Mouse (Mus musculus) gastrocnemius, postnatal 36 days (tissue): Measurements from ENCODE around the gene Tnp2. TPM values are rescaled to one million over a fixed set of nuclear protein-coding genes. Genes with fewer than 3 reads are reported as not detected.

Experiments
- DNase-seq, 2 experiments: peaks; one replicate each; pipeline ENCODE4 v3.0.0; 2022
- intact Hi-C: fragments of 180-260 bp; cut with DNase I; formaldehyde crosslinking; loops from one replicate; pipeline ENCODE4 v1.15.1; 2025
- total RNA-seq, 2 experiments: library from RNA; stranded (reverse); gene quantifications; 2 replicates each; pipeline ENCODE4 v1.2.3; 2021

Gene Tnp2
- total RNA-seq, 2 experiments from 2014 or later = 0.52 TPM; not detected in 1

DNA sequence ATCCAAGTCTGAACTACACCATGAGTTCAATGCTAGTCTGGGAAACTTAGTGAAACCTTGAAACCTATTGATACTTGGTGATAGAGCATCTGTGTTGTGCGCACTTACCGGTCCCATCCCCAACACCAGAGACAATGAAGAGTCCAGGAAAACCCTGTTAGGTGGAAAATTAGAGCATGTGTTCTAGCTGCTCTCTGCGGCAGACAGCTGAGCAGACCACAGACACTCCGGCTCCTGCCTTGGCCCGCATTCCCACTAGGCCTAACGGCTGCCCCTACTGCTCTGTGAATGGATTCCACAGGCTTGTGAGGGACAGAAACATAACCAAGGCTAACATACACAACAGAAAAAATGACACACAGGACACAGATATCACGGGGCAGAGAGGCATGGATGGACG is 14.9 kb downstream of the Tnp2 start:
- intact Hi-C loops = no loop called here

GRCm38 (mm10) chr16:10771769-10772510 is 16.5 kb downstream of the Tnp2 start:
- no peak for DNase-seq
- intact Hi-C loops = no loop called here

More for the DNA sequence above, 14.9 kb downstream of the Tnp2 start:
- no peak for DNase-seq

GRCm38 (mm10) chr16:10770531-10771325 is 17.7 kb downstream of the Tnp2 start:
- intact Hi-C loops = no loop called here
- no peak for DNase-seq

GRCm38 (mm10) chr16:10769661-10770060 is 18.8 kb downstream of the Tnp2 start:
- intact Hi-C loops = no loop called here

GRCm38 (mm10) chr16:10768821-10769220 is 19.6 kb downstream of the Tnp2 start:
- DNase-seq = no peak
- intact Hi-C loops = no loop called here

More at GRCm38 (mm10) chr16:10769661-10770060, 18.8 kb downstream of the Tnp2 start:
- no peak for DNase-seq

DNA sequence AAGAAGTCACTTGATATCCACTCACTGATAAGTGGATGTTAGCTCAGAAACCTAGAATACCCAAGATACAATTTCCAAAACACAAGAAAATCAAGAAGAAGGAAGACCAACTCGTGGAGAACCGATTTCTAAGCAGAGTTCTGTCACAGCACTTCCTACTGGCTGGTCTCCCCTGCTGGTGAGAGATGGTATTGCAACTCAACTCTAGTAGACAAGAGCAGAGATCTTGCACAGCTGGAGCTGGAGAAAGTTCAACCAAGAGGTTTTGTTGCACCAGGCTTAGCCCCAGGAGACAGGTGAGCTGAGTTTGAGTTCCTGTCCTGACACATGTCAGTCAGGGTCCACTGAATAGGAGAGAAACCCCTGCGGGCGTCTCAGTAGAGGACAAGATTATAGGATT is 21.3 kb downstream of the Tnp2 start:
- DNase-seq = peak in 1 of 2 experiments; percentile 60
- intact Hi-C loops = no loop called here

- DNase-seq = no peak
- intact Hi-C loops = loop anchor here (5.0 kb wide), 1 partner anchor 82 kb away; no protein-coding TSS in a partner anchor
Measured at GRCm38 (mm10) chr16:10764323-10764722, 24.1 kb downstream of the Tnp2 start.

DNA sequence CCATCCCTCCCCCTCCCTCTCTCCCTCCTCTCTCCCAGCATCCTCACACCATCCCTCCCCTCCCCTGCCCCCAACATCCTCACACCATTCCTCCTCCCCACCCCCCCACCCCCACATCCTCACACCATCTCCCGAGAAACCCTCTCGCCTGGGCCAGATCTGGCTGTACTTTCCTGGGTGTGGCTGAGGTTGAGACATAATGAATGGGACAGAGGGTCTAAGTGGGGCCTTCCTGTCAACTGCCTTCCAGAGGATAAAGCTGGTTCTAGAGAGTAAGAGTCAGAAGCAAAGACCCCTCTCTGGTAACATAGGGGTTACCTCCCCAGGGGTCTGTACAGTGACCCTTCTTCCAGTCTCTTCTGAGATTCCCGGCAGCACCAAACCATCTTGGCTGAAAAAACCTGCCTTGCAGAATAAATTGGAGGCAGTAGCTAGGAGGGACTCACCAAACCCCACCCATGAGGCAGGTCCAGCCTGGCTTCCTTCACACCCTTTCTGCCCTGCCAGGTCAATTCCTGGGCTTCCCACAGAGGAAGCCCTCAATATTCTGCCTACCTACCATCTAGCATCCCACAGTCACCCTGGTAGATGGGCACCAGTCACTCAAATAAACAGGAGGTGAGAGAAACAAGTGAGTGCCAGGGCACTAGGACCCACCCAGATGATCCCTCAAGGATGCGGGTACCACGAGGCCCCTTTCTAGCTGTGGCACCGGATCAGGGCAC is 24.8 kb downstream of the Tnp2 start:
- DNase-seq = no peak
- intact Hi-C loops = loop anchor here (5.0 kb wide), 1 partner anchor 81 kb away; no protein-coding TSS in a partner anchor

- intact Hi-C loops = loop anchor here (5.0 kb wide), 1 partner anchor 80 kb away; no protein-coding TSS in a partner anchor
- no peak for DNase-seq
Measured at GRCm38 (mm10) chr16:10762569-10763180, 25.8 kb downstream of the Tnp2 start.

GRCm38 (mm10) chr16:10761182-10761581 is 27.3 kb downstream of the Tnp2 start:
- intact Hi-C loops = loop anchor here (5.0 kb wide), 1 partner anchor 79 kb away; no protein-coding TSS in a partner anchor
- no peak for DNase-seq

DNA sequence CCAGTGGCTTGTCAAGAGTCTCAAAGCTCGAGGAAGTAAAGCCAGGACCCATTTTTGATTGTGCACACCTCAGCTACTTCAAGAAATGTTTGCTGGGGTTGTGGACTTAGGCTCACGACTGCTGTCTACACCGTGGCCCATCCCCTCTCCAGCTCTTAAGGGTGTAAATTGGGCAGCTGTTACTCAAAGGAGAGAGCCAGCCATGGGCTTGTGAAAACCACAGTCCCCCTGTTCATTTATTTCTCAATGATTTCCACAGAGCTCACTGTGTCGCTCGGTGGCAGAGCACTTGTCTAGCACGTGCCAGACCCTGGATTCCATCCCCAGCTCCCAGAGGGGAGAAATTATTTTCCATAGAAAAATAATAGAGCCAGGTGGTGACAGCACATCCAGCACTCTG is 32.3 kb downstream of the Tnp2 start:
- no peak for DNase-seq
- intact Hi-C loops = loop anchor here (5.0 kb wide), 1 partner anchor 49 kb away; no protein-coding TSS in a partner anchor

GRCm38 (mm10) chr16:10754521-10755296 is 33.8 kb downstream of the Tnp2 start:
- intact Hi-C loops = loop anchor here (5.0 kb wide), 1 partner anchor 47 kb away; no protein-coding TSS in a partner anchor
- DNase-seq = no peak

DNA sequence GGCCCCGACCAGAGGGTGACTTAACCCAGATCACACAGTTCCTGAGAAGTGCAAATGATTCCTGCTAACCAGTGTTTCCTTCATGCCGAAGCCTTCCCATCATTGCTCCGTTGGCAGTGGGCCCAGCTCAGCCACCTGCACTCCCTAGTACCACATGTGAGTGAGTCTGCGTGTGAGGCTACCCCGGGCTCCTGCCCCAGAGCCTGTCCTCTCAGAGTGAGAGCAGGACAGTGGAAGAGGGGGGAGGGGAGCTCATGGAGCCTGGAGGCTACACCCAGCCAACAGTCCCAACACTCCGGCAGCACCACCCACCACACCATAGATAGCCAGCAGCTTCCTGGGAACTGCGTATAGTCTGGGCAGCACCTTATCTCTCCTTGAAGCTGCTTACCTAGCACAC is 38.6 kb downstream of the Tnp2 start:
- no peak for DNase-seq
- intact Hi-C loops = no loop called here

- intact Hi-C loops = no loop called here
Measured at GRCm38 (mm10) chr16:10749226-10749625, 39.2 kb downstream of the Tnp2 start.

GRCm38 (mm10) chr16:10741082-10741481 is 47.4 kb downstream of the Tnp2 start:
- no peak for DNase-seq
- intact Hi-C loops = no loop called here

More at GRCm38 (mm10) chr16:10749226-10749625, 39.2 kb downstream of the Tnp2 start:
- no peak for DNase-seq

GRCm38 (mm10) chr16:10739854-10740398 is 48.5 kb downstream of the Tnp2 start:
- DNase-seq = no peak
- intact Hi-C loops = no loop called here

- no peak for DNase-seq
- intact Hi-C loops = no loop called here
Measured at GRCm38 (mm10) chr16:10738866-10739265, 49.6 kb downstream of the Tnp2 start.
